Mouse (Mus musculus) heart, embryonic 11.5 days (tissue): ENCODE measurements around the gene Klc1. TPM values are rescaled to one million over a fixed set of nuclear protein-coding genes. Genes with fewer than 3 reads are reported as not detected.

ENCODE experiments used
- ATAC-seq: fragments of 200-750 bp; cut with Nextera tagmentation; replicated peaks from 2 replicates; pipeline ENCODE4 v1.8.0; 2017; ENCODE audit warnings: moderate library complexity; ENCODE audit not compliant: insufficient number of reproducible peaks, low FRiP score, low TSS enrichment
- H3K27ac ChIP-seq: fragments of 300-500 bp; sonication (generic); 2 replicates; pipeline ENCODE4 v1.5.1; 2014; ENCODE audit warnings: mild to moderate bottlenecking, low read depth, low read length
- H3K27me3 ChIP-seq: fragments of 300-500 bp; sonication (generic); 2 replicates; pipeline ENCODE4 v1.6.1; 2014; ENCODE audit warnings: mild to moderate bottlenecking, low read length, mixed read lengths; ENCODE audit not compliant: control insufficient read depth, insufficient read depth
- H3K36me3 ChIP-seq: fragments of 300-500 bp; sonication (generic); 2 replicates; pipeline ENCODE4 v1.6.1; 2014; ENCODE audit warnings: mild to moderate bottlenecking, low read length, moderate library complexity, mixed read lengths; ENCODE audit not compliant: control insufficient read depth, insufficient read depth
- H3K4me1 ChIP-seq: fragments of 300-500 bp; sonication (generic); 2 replicates; pipeline ENCODE4 v1.6.1; 2014; ENCODE audit warnings: low read length; ENCODE audit not compliant: control insufficient read depth, insufficient read depth
- H3K4me2 ChIP-seq: fragments of 300-500 bp; sonication (generic); 2 replicates; pipeline ENCODE4 v1.6.1; 2014; ENCODE audit warnings: mild to moderate bottlenecking, moderate library complexity
- H3K4me3 ChIP-seq: fragments of 300-500 bp; sonication (generic); 2 replicates; pipeline ENCODE4 v1.5.1; 2014; ENCODE audit warnings: low read depth, low read length
- H3K9ac ChIP-seq: fragments of 300-500 bp; sonication (generic); 2 replicates; pipeline ENCODE4 v1.6.1; 2014; ENCODE audit warnings: mild to moderate bottlenecking, low read depth, low read length, moderate library complexity
- H3K9me3 ChIP-seq: fragments of 300-500 bp; sonication (generic); replicated peaks from 2 replicates; pipeline ENCODE4 v1.6.1; 2016; ENCODE audit warnings: low read length; ENCODE audit not compliant: control insufficient read depth
- WGBS: fragments of 180-500 bp; shearing (Covaris S2); extraction: QIAGEN DNeasy Blood & Tissue Kit; methylation state at CpG from one replicate; pipeline ENCODE4 v1.1.7; 2014; ENCODE audit not compliant: insufficient replicate concordance; 5-methylcytosine and 5-hydroxymethylcytosine counted together
- polyA plus RNA-seq: library from polyadenylated mRNA; unstranded; fragments of >200 nt; fragmentation: Nextera tagmentation; extraction: Ambion mirVana; gene quantifications from 2 replicates; pipeline ENCODE4 v1.2.1, GENCODE M21; 2014

The Klc1 gene
- polyA plus RNA-seq, 1 experiment from 2014 or later = 94.9 TPM

- no peak overlapping the region for H3K9ac ChIP-seq
- no peak overlapping the region for H3K4me2 ChIP-seq
- no peaks in the 10 kb centered on the region for H3K36me3 ChIP-seq
- ATAC-seq = no peak
- H3K4me1 ChIP-seq = 0 out of 2 replicates have a peak, but pooled peaks cover 5% of the 10 kb centered on the region
- H3K4me3 ChIP-seq = no peak overlapping the region
- H3K9me3 ChIP-seq = no peaks in the 10 kb centered on the region
- H3K27me3 ChIP-seq = no peaks in the 10 kb centered on the region
- 58% methylated on average over 2 of the region's 2 CpGs for WGBS
- no peak overlapping the region for H3K27ac ChIP-seq
Observed at GRCm38 (mm10) chr12:111851235-111851634, 92.6 kb downstream of the Klc1 start.

- no peaks in the 10 kb centered on the region for H3K27me3 ChIP-seq
- WGBS = 82% methylated on average over 5 of the region's 5 CpGs
- H3K4me3 ChIP-seq = no peak overlapping the region
- H3K36me3 ChIP-seq = no peaks in the 10 kb centered on the region
- H3K9me3 ChIP-seq = no peaks in the 10 kb centered on the region
- H3K4me2 ChIP-seq = no peak overlapping the region
- no peak for ATAC-seq
- no peak overlapping the region for H3K9ac ChIP-seq
- H3K27ac ChIP-seq = no peak overlapping the region
- 0 out of 2 replicates have a peak, but pooled peaks cover 5% of the 10 kb centered on the region for H3K4me1 ChIP-seq
Observed at GRCm38 (mm10) chr12:111851745-111852144, 93.1 kb downstream of the Klc1 start.

GRCm38 (mm10) chr12:111853011-111853436 is 94.4 kb downstream of the Klc1 start:
- Histone ChIP-seq H3K4me2 (no peak overlapping the region), H3K36me3 (no peaks in the 10 kb centered on the region), H3K4me3 (no peak overlapping the region), H3K9ac (no peak overlapping the region), H3K9me3 (no peaks in the 10 kb centered on the region), H3K27ac (no peak overlapping the region), H3K4me1 (0 out of 2 replicates have a peak, but pooled peaks cover 5% of the 10 kb centered on the region), H3K27me3 (no peaks in the 10 kb centered on the region)
- 64% methylated on average over 10 of the region's 10 CpGs for WGBS
- ATAC-seq = no peak

- ATAC-seq = no peak
- Histone ChIP-seq H3K4me1 (0 out of 2 replicates have a peak, but pooled peaks cover under 1% of the 10 kb centered on the region), H3K27ac (no peak overlapping the region), H3K4me2 (no peak overlapping the region), H3K27me3 (no peaks in the 10 kb centered on the region), H3K4me3 (no peak overlapping the region), H3K9ac (no peak overlapping the region), H3K36me3 (no peaks in the 10 kb centered on the region), H3K9me3 (no peaks in the 10 kb centered on the region)
- WGBS = 68% methylated on average over 4 of the region's 4 CpGs
Observed at GRCm38 (mm10) chr12:111853546-111853945, 94.9 kb downstream of the Klc1 start.

GRCm38 (mm10) chr12:111855448-111855847 is 96.8 kb downstream of the Klc1 start:
- Histone ChIP-seq H3K27ac (no peak overlapping the region), H3K9me3 (no peaks in the 10 kb centered on the region), H3K4me2 (no peak overlapping the region), H3K9ac (no peak overlapping the region), H3K4me3 (no peak overlapping the region), H3K36me3 (no peaks in the 10 kb centered on the region), H3K27me3 (no peaks in the 10 kb centered on the region), H3K4me1 (no peaks in the 10 kb centered on the region)
- ATAC-seq = no peak
- 81% methylated on average over 2 of the region's 2 CpGs for WGBS

Other genes with a start within 250 kb of the Klc1 start
- gene Eif5, start 220.8 kb upstream of the Klc1 start, polyA plus RNA-seq = 478 and 505 TPM in 2 replicates
- 45.7 and 47.7 TPM in 2 replicates for gene Mark3, start 184.3 kb upstream of the Klc1 start, polyA plus RNA-seq
- 454 and 458 TPM in 2 replicates for gene Ckb, start 86.5 kb upstream of the Klc1 start, polyA plus RNA-seq
- 3.4 and 4.6 TPM in 2 replicates for gene Trmt61a, start 80.7 kb upstream of the Klc1 start, polyA plus RNA-seq
- gene Bag5, start 45.6 kb upstream of the Klc1 start, polyA plus RNA-seq = 41.8 and 42.8 TPM in 2 replicates
- gene Apopt1, start 45.6 kb upstream of the Klc1 start, polyA plus RNA-seq = 50.0 and 51.3 TPM in 2 replicates
- gene Xrcc3, start 55.0 kb downstream of the Klc1 start, polyA plus RNA-seq = 7.9 and 8.8 TPM in 2 replicates
- 83.3 and 93.7 TPM in 2 replicates for gene Zfyve21, start 55.3 kb downstream of the Klc1 start, polyA plus RNA-seq
- gene Ppp1r13b, start 149.3 kb downstream of the Klc1 start, polyA plus RNA-seq = 15.8 and 16.5 TPM in 2 replicates
- gene Atp5mpl, start 208.1 kb downstream of the Klc1 start, polyA plus RNA-seq = 1,282 and 1,314 TPM in 2 replicates
- gene Tdrd9, start 212.7 kb downstream of the Klc1 start, polyA plus RNA-seq = 0.23 and 0.31 TPM in 2 replicates
- 1.2 and 1.5 TPM in 2 replicates for gene Rd3l, start 222.5 kb downstream of the Klc1 start, polyA plus RNA-seq